Mouse (Mus musculus): ENCODE data around the gene Irf7. TPM values are rescaled to one million over a fixed set of nuclear protein-coding genes. Genes with fewer than 3 reads are reported as not detected.

Gene Irf7
- polyA plus RNA-seq (2012; rRNA removed): 200 and 285 TPM in 2 replicates

GRCm38 (mm10) chr7:141265739-141266561 is at the start of gene Irf7:
Gene Irf7, minus strand, starts transcription at chr7:141266481.

GRCm38 (mm10) chr7:141291921-141292582 is 25.8 kb upstream of the Irf7 start, which contains the start of gene Drd4:
Gene Drd4, plus strand, starts transcription at chr7:141292006.

GRCm38 (mm10) chr7:141278766-141279590 is 12.7 kb upstream of the Irf7 start, which contains the start of gene Sct:
Gene Sct, minus strand, starts transcription at chr7:141279133.

GRCm38 (mm10) chr7:141276546-141276945 is 10.3 kb upstream of the Irf7 start, which contains the start of gene Cdhr5:
Gene Cdhr5, minus strand, starts transcription at chr7:141276786.

GRCm38 (mm10) chr7:141228279-141229067 is 37.8 kb downstream of the Irf7 start, which contains the start of gene Phrf1:
Gene Phrf1, plus strand, starts transcription at chr7:141228784.

GRCm38 (mm10) chr7:141215101-141215879 is 51.0 kb downstream of the Irf7 start, which contains the start of gene Rassf7:
Gene Rassf7, plus strand, starts transcription at chr7:141215860.

GRCm38 (mm10) chr7:141213605-141214235 is 52.6 kb downstream of the Irf7 start, which contains the start of gene Lmntd2:
Gene Lmntd2, minus strand, starts transcription at chr7:141214080.

Other genes starting within 250 kb of the Irf7 start
- 1.1 and 2.9 TPM in 2 replicates for gene Ifitm6, start 248.6 kb downstream of the Irf7 start, polyA plus RNA-seq (2012; rRNA removed)
- gene Gm17387, start 237.3 kb downstream of the Irf7 start, polyA plus RNA-seq (2012; rRNA removed): not detected in 2 replicates
- gene B4galnt4, start 205.4 kb downstream of the Irf7 start, polyA plus RNA-seq (2012; rRNA removed): 3.7 and 5.0 TPM in 2 replicates
- 141 and 148 TPM in 2 replicates for gene Pkp3, start 188.3 kb downstream of the Irf7 start, polyA plus RNA-seq (2012; rRNA removed)
- gene Sigirr, start 165.9 kb downstream of the Irf7 start, polyA plus RNA-seq (2012; rRNA removed): 41.9 and 54.5 TPM in 2 replicates
- 60.4 and 80.5 TPM in 2 replicates for gene Ano9, start 148.7 kb downstream of the Irf7 start, polyA plus RNA-seq (2012; rRNA removed)
- gene Ptdss2, start 144.1 kb downstream of the Irf7 start, polyA plus RNA-seq (2012; rRNA removed): 29.2 and 32.7 TPM in 2 replicates
- 140 and 158 TPM in 2 replicates for gene Rnh1, start 93.6 kb downstream of the Irf7 start, polyA plus RNA-seq (2012; rRNA removed)
- gene Hras, start 72.5 kb downstream of the Irf7 start, polyA plus RNA-seq (2012; rRNA removed): 86.0 and 86.1 TPM in 2 replicates
- 11.4 and 11.6 TPM in 2 replicates for gene Lrrc56, start 72.3 kb downstream of the Irf7 start, polyA plus RNA-seq (2012; rRNA removed)
- gene Lmntd2, start 52.4 kb downstream of the Irf7 start, polyA plus RNA-seq (2012; rRNA removed): 11.8 and 12.9 TPM in 2 replicates
- 224 and 235 TPM in 2 replicates for gene Rassf7, start 50.6 kb downstream of the Irf7 start, polyA plus RNA-seq (2012; rRNA removed)
- gene Phrf1, start 37.7 kb downstream of the Irf7 start, polyA plus RNA-seq (2012; rRNA removed): 20.1 and 28.0 TPM in 2 replicates
- gene Cdhr5, start 10.3 kb upstream of the Irf7 start, polyA plus RNA-seq (2012; rRNA removed): 405 and 478 TPM in 2 replicates
- gene Sct, start 12.7 kb upstream of the Irf7 start, polyA plus RNA-seq (2012; rRNA removed): 105 and 193 TPM in 2 replicates
- gene Drd4, start 25.5 kb upstream of the Irf7 start, polyA plus RNA-seq (2012; rRNA removed): 0.13 and 0.29 TPM in 2 replicates
- gene Deaf1, start 61.2 kb upstream of the Irf7 start, polyA plus RNA-seq (2012; rRNA removed): 21.1 and 26.0 TPM in 2 replicates
- gene Tmem80, start 61.3 kb upstream of the Irf7 start, polyA plus RNA-seq (2012; rRNA removed): 22.3 and 31.1 TPM in 2 replicates
- 257 and 334 TPM in 2 replicates for gene Eps8l2, start 72.4 kb upstream of the Irf7 start, polyA plus RNA-seq (2012; rRNA removed)
- gene Taldo1, start 125.7 kb upstream of the Irf7 start, polyA plus RNA-seq (2012; rRNA removed): 262 and 282 TPM in 2 replicates
- 61.5 and 75.6 TPM in 2 replicates for gene Gatd1, start 147.7 kb upstream of the Irf7 start, polyA plus RNA-seq (2012; rRNA removed)
- gene Cend1, start 163.0 kb upstream of the Irf7 start, polyA plus RNA-seq (2012; rRNA removed): 2.0 and 2.2 TPM in 2 replicates
- 65.1 and 72.7 TPM in 2 replicates for gene Slc25a22, start 171.4 kb upstream of the Irf7 start, polyA plus RNA-seq (2012; rRNA removed)
- 11.9 and 14.2 TPM in 2 replicates for gene Pidd1, start 177.5 kb upstream of the Irf7 start, polyA plus RNA-seq (2012; rRNA removed)
- gene Rplp2, start 180.9 kb upstream of the Irf7 start, polyA plus RNA-seq (2012; rRNA removed): 439 and 527 TPM in 2 replicates
- gene Pnpla2, start 188.7 kb upstream of the Irf7 start, polyA plus RNA-seq (2012; rRNA removed): 212 and 220 TPM in 2 replicates
- gene Cracr2b, start 194.6 kb upstream of the Irf7 start, polyA plus RNA-seq (2012; rRNA removed): 147 and 153 TPM in 2 replicates
- gene Cd151, start 200.9 kb upstream of the Irf7 start, polyA plus RNA-seq (2012; rRNA removed): 370 and 431 TPM in 2 replicates
- gene Polr2l, start 208.7 kb upstream of the Irf7 start, polyA plus RNA-seq (2012; rRNA removed): 27.1 and 30.2 TPM in 2 replicates
- 30.1 and 34.6 TPM in 2 replicates for gene Tspan4, start 208.8 kb upstream of the Irf7 start, polyA plus RNA-seq (2012; rRNA removed)

All from colon, adult 2 months (tissue).